Mouse (Mus musculus): ENCODE measurements around the gene Ccdc85c. TPM values are rescaled to one million over a fixed set of nuclear protein-coding genes. Genes with fewer than 3 reads are reported as not detected.

Gene Ccdc85c
- total RNA-seq (2018; cell fraction: chromatin; rRNA removed): under 1 TPM in 5 of 26 experiments, not detected in 21; 0.16 to 0.45 (median 0.28) TPM
- total RNA-seq (2018; cell fraction: cytosol; rRNA removed): under 1 TPM in 23 of 26 experiments, not detected in 3; 0.03 to 0.19 (median 0.07) TPM
- under 1 TPM in 3 of 26 experiments, not detected in 23; 0.10 to 0.20 (median 0.17) TPM for total RNA-seq (2018; cell fraction: nucleus; rRNA removed)
- polyA plus RNA-seq (2018): 0.05 to 0.14 TPM (median 0.06 TPM) in 3 replicates

GRCm38 (mm10) chr12:108274661-108275507 lies at the start of gene Ccdc85c:
Ccdc85c (minus strand) TSS chr12:108275425.
- 2% methylated on average over 89 of the region's 120 CpGs for whole genome bisulfite sequencing (ENCODE audit: missing documents)
- H3K79me2 ChIP-seq (ENCODE audit: inconsistent target): no peaks in the 10 kb centered on the region
- H3K36me3 ChIP-seq (ENCODE audit: inconsistent target): no peaks in the 10 kb centered on the region
- no peak within 1 kb of the TSS for H3K27ac ChIP-seq
- peak within 1 kb of the TSS; percentile 15 for H3K4me3 ChIP-seq (ENCODE audit: inconsistent target)

- Histone ChIP-seq H3K27ac (no peak overlapping the region), H3K4me3 (ENCODE audit: inconsistent target) (no peak overlapping the region), H3K79me2 (ENCODE audit: inconsistent target) (no peaks in the 10 kb centered on the region), H3K36me3 (ENCODE audit: inconsistent target) (no peaks in the 10 kb centered on the region)
- WGBS (ENCODE audit: missing documents): 31% methylated on average over 8 of the region's 8 CpGs
These were observed 44.9 kb upstream of the Ccdc85c start for GRCm38 (mm10) chr12:108320096-108320495.

GRCm38 (mm10) chr12:108318499-108318898 lies 43.3 kb upstream of the Ccdc85c start:
- no peaks in the 10 kb centered on the region for H3K36me3 ChIP-seq (ENCODE audit: inconsistent target)
- H3K4me3 ChIP-seq (ENCODE audit: inconsistent target): no peak overlapping the region
- H3K79me2 ChIP-seq (ENCODE audit: inconsistent target): no peaks in the 10 kb centered on the region
- 15% methylated on average over 37 of the region's 37 CpGs for WGBS (ENCODE audit: missing documents)
- H3K27ac ChIP-seq: no peak overlapping the region

GRCm38 (mm10) chr12:108317826-108318430 lies 42.7 kb upstream of the Ccdc85c start:
- WGBS (ENCODE audit: missing documents): 28% methylated on average over 18 of the region's 18 CpGs
- H3K27ac ChIP-seq: no peak overlapping the region
- H3K36me3 ChIP-seq (ENCODE audit: inconsistent target): no peaks in the 10 kb centered on the region
- H3K4me3 ChIP-seq (ENCODE audit: inconsistent target): no peak overlapping the region
- no peaks in the 10 kb centered on the region for H3K79me2 ChIP-seq (ENCODE audit: inconsistent target)

GRCm38 (mm10) chr12:108317201-108317738 lies 42.0 kb upstream of the Ccdc85c start:
- no peaks in the 10 kb centered on the region for H3K36me3 ChIP-seq (ENCODE audit: inconsistent target)
- WGBS (ENCODE audit: missing documents): 5% methylated on average over 9 of the region's 9 CpGs
- no peak overlapping the region for H3K27ac ChIP-seq
- H3K4me3 ChIP-seq (ENCODE audit: inconsistent target): no peak overlapping the region
- no peaks in the 10 kb centered on the region for H3K79me2 ChIP-seq (ENCODE audit: inconsistent target)

GRCm38 (mm10) chr12:108316655-108317054 lies 41.4 kb upstream of the Ccdc85c start:
- H3K79me2 ChIP-seq (ENCODE audit: inconsistent target): no peaks in the 10 kb centered on the region
- 49% methylated on average over 5 of the region's 6 CpGs for WGBS (ENCODE audit: missing documents)
- H3K27ac ChIP-seq: no peak overlapping the region
- no peaks in the 10 kb centered on the region for H3K36me3 ChIP-seq (ENCODE audit: inconsistent target)
- no peak overlapping the region for H3K4me3 ChIP-seq (ENCODE audit: inconsistent target)

- no peak overlapping the region for H3K27ac ChIP-seq
- WGBS (ENCODE audit: missing documents): 46% methylated on average over 10 of the region's 10 CpGs
These were observed 40.6 kb upstream of the Ccdc85c start for GRCm38 (mm10) chr12:108315818-108316217.

GRCm38 (mm10) chr12:108313244-108313772 lies 38.1 kb upstream of the Ccdc85c start:
- no peaks in the 10 kb centered on the region for H3K36me3 ChIP-seq (ENCODE audit: inconsistent target)
- no peaks in the 10 kb centered on the region for H3K79me2 ChIP-seq (ENCODE audit: inconsistent target)
- no peak overlapping the region for H3K4me3 ChIP-seq (ENCODE audit: inconsistent target)
- 75% methylated on average over 1 of the region's 1 CpGs for WGBS (ENCODE audit: missing documents)
- H3K27ac ChIP-seq: no peak overlapping the region

More at GRCm38 (mm10) chr12:108315818-108316217, 40.6 kb upstream of the Ccdc85c start:
- H3K4me3 ChIP-seq (ENCODE audit: inconsistent target): no peak overlapping the region
- no peaks in the 10 kb centered on the region for H3K79me2 ChIP-seq (ENCODE audit: inconsistent target)
- no peaks in the 10 kb centered on the region for H3K36me3 ChIP-seq (ENCODE audit: inconsistent target)

GRCm38 (mm10) chr12:108312432-108312851 lies 37.2 kb upstream of the Ccdc85c start:
- Histone ChIP-seq H3K79me2 (ENCODE audit: inconsistent target) (no peaks in the 10 kb centered on the region), H3K36me3 (ENCODE audit: inconsistent target) (no peaks in the 10 kb centered on the region), H3K4me3 (ENCODE audit: inconsistent target) (no peak overlapping the region), H3K27ac (no peak overlapping the region)
- WGBS (ENCODE audit: missing documents): 94% methylated on average over 5 of the region's 6 CpGs

- 96% methylated on average over 25 of the region's 27 CpGs for WGBS (ENCODE audit: missing documents)
- H3K79me2 ChIP-seq (ENCODE audit: inconsistent target): no peaks in the 10 kb centered on the region
- H3K27ac ChIP-seq: no peak overlapping the region
- H3K36me3 ChIP-seq (ENCODE audit: inconsistent target): no peaks in the 10 kb centered on the region
- no peak overlapping the region for H3K4me3 ChIP-seq (ENCODE audit: inconsistent target)
These were observed 36.6 kb upstream of the Ccdc85c start for GRCm38 (mm10) chr12:108311741-108312290.

- 68% methylated on average over 7 of the region's 7 CpGs for WGBS (ENCODE audit: missing documents)
- no peak overlapping the region for H3K27ac ChIP-seq
These were observed 35.3 kb upstream of the Ccdc85c start for GRCm38 (mm10) chr12:108310456-108311027.

GRCm38 (mm10) chr12:108310041-108310440 lies 34.8 kb upstream of the Ccdc85c start:
- WGBS (ENCODE audit: missing documents): 93% methylated on average over 4 of the region's 4 CpGs
- H3K79me2 ChIP-seq (ENCODE audit: inconsistent target): no peaks in the 10 kb centered on the region
- no peak overlapping the region for H3K27ac ChIP-seq
- no peak overlapping the region for H3K4me3 ChIP-seq (ENCODE audit: inconsistent target)
- no peaks in the 10 kb centered on the region for H3K36me3 ChIP-seq (ENCODE audit: inconsistent target)

More at GRCm38 (mm10) chr12:108310456-108311027, 35.3 kb upstream of the Ccdc85c start:
- no peak overlapping the region for H3K4me3 ChIP-seq (ENCODE audit: inconsistent target)
- no peaks in the 10 kb centered on the region for H3K36me3 ChIP-seq (ENCODE audit: inconsistent target)
- H3K79me2 ChIP-seq (ENCODE audit: inconsistent target): no peaks in the 10 kb centered on the region

GRCm38 (mm10) chr12:108309116-108309794 lies 34.0 kb upstream of the Ccdc85c start:
- H3K79me2 ChIP-seq (ENCODE audit: inconsistent target): no peaks in the 10 kb centered on the region
- no peak overlapping the region for H3K27ac ChIP-seq
- no peaks in the 10 kb centered on the region for H3K36me3 ChIP-seq (ENCODE audit: inconsistent target)
- 28% methylated on average over 8 of the region's 8 CpGs for WGBS (ENCODE audit: missing documents)
- no peak overlapping the region for H3K4me3 ChIP-seq (ENCODE audit: inconsistent target)

Measured in macrophage (primary cell).